9 mouse cellular contexts compared by ENCODE assay signal in genomic region chr7:45406157-45407156, GRCm38 (mm10). TPM values are rescaled to one million over a fixed set of nuclear protein-coding genes. Genes with fewer than 3 reads are reported as not detected.
DNase-seq lines count a peak whose midpoint lies in the region; ATAC-seq and TF ChIP-seq lines count a peak whose summit lies in the region.
"Had no signal": no experiment of that assay in that cellular context is flagged by ENCODE, and none has a peak within 500 bp of the region (broad histone marks: within the 10 kb centered on the region; RNA-seq: fewer than 3 reads in every experiment).

No protein-coding gene starts in this region.

- no peaks in the 10 kb centered on the region for H3K27me3 ChIP-seq in heart, adult 2 months (ENCODE audit: control insufficient read depth, insufficient read depth, low read length)
- H3K27me3 ChIP-seq in kidney, embryonic 14.5 days (ENCODE audit: control insufficient read depth, insufficient read depth, low read length): peaks cover 61% of the 10 kb centered on the region
- peaks cover 67% of the 10 kb centered on the region for H3K27me3 ChIP-seq in midbrain, embryonic 10.5 days (ENCODE audit: low read depth, poor library complexity, severe bottlenecking)

- intact Hi-C loops in heart, adult 2 months (cut with DNase I): loop anchor here (2.0 kb wide), 1 partner anchor 26 kb away; no protein-coding TSS in a partner anchor

- peak; percentile 8; the same call in 1 of the 2 replicates for TF ChIP-seq POLR2A in heart, adult 2 months (IDR thresholded peaks at IDR 0.05; ENCODE audit: insufficient read depth, low read depth, low read length)

- peak overlapping the region; percentile 73 for H3K9ac ChIP-seq in heart, adult 2 months (ENCODE audit: low read depth, low read length)
- H3K9ac ChIP-seq in kidney, embryonic 14.5 days (ENCODE audit: low read depth, low read length): peak overlapping the region; percentile 34

- H3K36me3 ChIP-seq in heart, adult 2 months (ENCODE audit: control insufficient read depth, insufficient read depth, low read length): no peaks in the 10 kb centered on the region
- no peaks in the 10 kb centered on the region for H3K36me3 ChIP-seq in kidney, embryonic 14.5 days (ENCODE audit: control insufficient read depth, insufficient read depth, low read length)
- H3K36me3 ChIP-seq in midbrain, embryonic 10.5 days: no peaks in the 10 kb centered on the region

- peak overlapping the region; percentile 52 for H3K4me2 ChIP-seq in kidney, embryonic 14.5 days (replicated peaks; ENCODE audit: low read depth, low read length)

- H3K79me2 ChIP-seq in heart, adult 2 months (replicated peaks; ENCODE audit: control insufficient read depth, insufficient read depth, low read length): no peaks in the 10 kb centered on the region

- no peak for ATAC-seq in kidney, embryonic 14.5 days (ENCODE audit: low FRiP score, low TSS enrichment)

- peak; percentile 67 for TF ChIP-seq CTCF in heart, adult 2 months (IDR thresholded peaks at IDR 0.05)

- peak overlapping the region; percentile 23 for H3K4me3 ChIP-seq in heart, adult 2 months
- peak overlapping the region; percentile 40 for H3K4me3 ChIP-seq in kidney, embryonic 14.5 days (ENCODE audit: low read length)
- peak overlapping the region; percentile 45 for H3K4me3 ChIP-seq in midbrain, embryonic 10.5 days

- no peaks in the 10 kb centered on the region for H3K9me3 ChIP-seq in kidney, embryonic 14.5 days (ENCODE audit: control insufficient read depth, low read length)
- H3K9me3 ChIP-seq in midbrain, embryonic 10.5 days (replicated peaks): no peaks in the 10 kb centered on the region

- peak; percentile 41 for DNase-seq in CD4-positive helper T cell, adult 2 months (ENCODE audit: low read depth, low spot score)
- DNase-seq in R1 (ENCODE audit: low read depth, low spot score): peak; percentile 37
- peak; percentile 67 to 73 for DNase-seq in heart, adult 2 months
- no peak for DNase-seq in midbrain, embryonic 10.5 days (ENCODE audit: low spot score)
- no peak for DNase-seq in spleen, adult 18-20 months
- DNase-seq in right cerebral cortex, postnatal 10 days (ENCODE audit: low spot score in 2 of 2): no peak
- DNase-seq in thymus, postnatal 25 days: no peak

- 0 out of 2 replicates have a peak, but pooled peaks cover 3% of the 10 kb centered on the region for H3K4me1 ChIP-seq in heart, adult 2 months (ENCODE audit: control insufficient read depth, insufficient read depth, low read length)
- peaks cover 8% of the 10 kb centered on the region; the same call in 1 of the 2 replicates for H3K4me1 ChIP-seq in kidney, embryonic 14.5 days (ENCODE audit: control insufficient read depth, insufficient read depth, low read length)
- H3K4me1 ChIP-seq in midbrain, embryonic 10.5 days: peaks cover 16% of the 10 kb centered on the region

- no peak for TF ChIP-seq EP300 in heart, adult 2 months (IDR thresholded peaks at IDR 0.05; ENCODE audit: insufficient read depth, low read depth, low read length)

- H3K27ac ChIP-seq in heart, adult 2 months: peak overlapping the region; percentile 28; the same call in 1 of the 2 replicates
- no peak overlapping the region for H3K27ac ChIP-seq in kidney, embryonic 14.5 days (ENCODE audit: low read depth, low read length)
- H3K27ac ChIP-seq in midbrain, embryonic 10.5 days (replicated peaks): no peak overlapping the region

- WGBS in heart, adult 2 months: under 1% methylated on average over 114 of the region's 114 CpGs
- 1% methylated on average over 113 of the region's 114 CpGs for WGBS in kidney, embryonic 14.5 days
- WGBS in midbrain, embryonic 10.5 days: 2% methylated on average over 114 of the region's 114 CpGs

RNA-seq across cellular contexts. Expression of gene Kcna7, which starts 1.0 kb away (rescaled TPM):
- total RNA-seq in heart, adult 2 months (2021): 1 to 10 TPM; 5.9 to 6.0 TPM
- polyA plus RNA-seq in heart, adult 2 months (2012; rRNA removed): 6.7 and 7.6 TPM in 2 replicates
- polyA plus RNA-seq in kidney, embryonic 14.5 days (2014; fragmentation: Nextera tagmentation; extraction: Ambion mirVana): not detected in 2 replicates
- polyA plus RNA-seq in midbrain, embryonic 10.5 days (2016; fragmentation: Nextera tagmentation; extraction: Ambion mirVana): not detected in 2 replicates
- polyA plus RNA-seq: cortical plate, adult 2 months had no signal

RNA-seq across cellular contexts. Expression of gene Ntf5, which starts 7.0 kb away (rescaled TPM):
- total RNA-seq in heart, adult 2 months (2021): under 1 TPM; 0.11 to 0.50 TPM
- 0.32 and 0.43 TPM in 2 replicates for polyA plus RNA-seq in heart, adult 2 months (2012; rRNA removed)
- 1.3 and 1.4 TPM in 2 replicates for polyA plus RNA-seq in kidney, embryonic 14.5 days (2014; fragmentation: Nextera tagmentation; extraction: Ambion mirVana)
- polyA plus RNA-seq in midbrain, embryonic 10.5 days (2016; fragmentation: Nextera tagmentation; extraction: Ambion mirVana): 0.51 and 0.61 TPM in 2 replicates

RNA-seq across cellular contexts. Expression of gene Snrnp70, which starts 10.9 kb away (rescaled TPM):
- 10 to 100 TPM; 85.0 to 99.5 TPM for total RNA-seq in heart, adult 2 months (2021)
- 117 and 151 TPM in 2 replicates for polyA plus RNA-seq in heart, adult 2 months (2012; rRNA removed)
- 100 and 171 TPM in 2 replicates for polyA plus RNA-seq in kidney, embryonic 14.5 days (2014; fragmentation: Nextera tagmentation; extraction: Ambion mirVana)
- polyA plus RNA-seq in midbrain, embryonic 10.5 days (2016; fragmentation: Nextera tagmentation; extraction: Ambion mirVana): 254 and 268 TPM in 2 replicates

RNA-seq across cellular contexts. Expression of gene Lhb, which starts 14.2 kb away (rescaled TPM):
- total RNA-seq in heart, adult 2 months (2021): not detected
- 0.84 TPM in 1 of 2 replicates, not detected in the other for polyA plus RNA-seq in heart, adult 2 months (2012; rRNA removed)
- polyA plus RNA-seq in kidney, embryonic 14.5 days (2014; fragmentation: Nextera tagmentation; extraction: Ambion mirVana): not detected in 2 replicates
- not detected in 2 replicates for polyA plus RNA-seq in midbrain, embryonic 10.5 days (2016; fragmentation: Nextera tagmentation; extraction: Ambion mirVana)

RNA-seq across cellular contexts. Expression of gene Gys1, which starts 28.2 kb away (rescaled TPM):
- total RNA-seq in heart, adult 2 months (2021): 100 to 1,000 TPM in 1 of 2 experiments, 10 to 100 TPM in 1; 96.9 to 115 TPM
- polyA plus RNA-seq in heart, adult 2 months (2012; rRNA removed): 111 and 135 TPM in 2 replicates
- polyA plus RNA-seq in kidney, embryonic 14.5 days (2014; fragmentation: Nextera tagmentation; extraction: Ambion mirVana): 21.4 and 35.0 TPM in 2 replicates
- 41.7 and 41.9 TPM in 2 replicates for polyA plus RNA-seq in midbrain, embryonic 10.5 days (2016; fragmentation: Nextera tagmentation; extraction: Ambion mirVana)

Comparison
In these comparisons a context has a peak if more than half of its experiments do, and no peak if none do; other contexts are left out.
1. DNase-seq: peak in CD4-positive helper T cell, adult 2 months (single experiment), R1 (single experiment) and heart, adult 2 months (2 of 2); none in midbrain, embryonic 10.5 days (single experiment), spleen, adult 18-20 months (0 of 2), right cerebral cortex, postnatal 10 days (0 of 2) and thymus, postnatal 25 days (single experiment).
2. Peak in every context shown above with its lines, with median percentiles within 50 percentile points of each other: H3K4me3 ChIP-seq.